Mouse (Mus musculus) mature B cell (primary cell): ENCODE measurements around the gene Rims4.

Experiments
- in situ Hi-C: fragments of 300-500 bp; cut with MboI; formaldehyde crosslinking; loops from 2 replicates; pipeline ENCODE4 v1.14.3; 2019

Gene Rims4

DNA sequence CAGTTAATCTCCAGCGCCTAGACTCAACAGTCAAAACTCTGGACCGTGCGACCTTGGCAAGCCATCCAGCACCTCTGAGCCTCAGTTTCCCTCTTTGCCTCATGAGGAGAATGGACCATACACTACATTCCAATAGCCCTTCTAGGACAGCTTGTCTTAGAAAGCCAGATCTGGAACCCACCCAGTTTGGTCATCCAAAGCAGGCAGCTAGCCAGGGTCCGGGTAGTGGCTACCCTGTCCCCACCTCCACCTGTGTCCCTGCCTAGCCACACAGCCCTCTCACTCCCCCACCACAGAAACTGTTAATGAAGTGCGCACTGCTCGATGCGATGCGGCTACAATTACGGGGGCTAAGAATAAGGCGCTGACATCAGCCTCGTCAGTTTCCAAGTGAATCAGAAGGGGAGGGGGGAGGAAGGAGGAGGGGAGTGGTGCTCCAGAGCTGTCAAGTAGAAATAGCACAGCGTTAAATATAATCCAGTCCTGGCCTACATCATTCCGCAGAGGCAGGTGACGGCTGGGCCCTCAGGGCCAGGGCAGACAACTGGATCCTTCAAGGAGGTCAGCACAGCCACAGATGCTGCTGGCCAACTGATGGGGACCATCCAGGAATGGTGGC, 6.5 kb downstream of the Rims4 start:
- in situ Hi-C loops, result no loop called here

DNA sequence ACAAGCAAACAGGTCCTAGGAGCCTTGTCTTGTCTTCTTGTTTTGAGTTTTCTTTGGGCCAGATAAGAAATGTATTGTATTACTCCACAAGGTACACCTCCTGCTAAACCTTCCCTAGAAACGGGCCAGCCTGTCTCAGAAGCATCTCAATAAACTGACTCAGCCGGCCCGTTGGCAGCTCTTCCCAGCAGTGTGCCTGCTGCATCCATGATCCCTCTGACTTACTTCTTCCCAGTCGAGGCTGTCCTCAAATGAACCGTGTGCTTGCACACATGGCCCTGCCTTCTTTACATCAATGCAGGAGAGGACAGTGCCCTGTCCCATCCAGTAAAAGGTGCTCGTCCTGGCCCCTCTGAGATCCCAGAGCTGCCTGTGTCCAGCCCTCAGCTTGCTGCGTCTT, 8.9 kb downstream of the Rims4 start:
- in situ Hi-C loops, result no loop called here

DNA sequence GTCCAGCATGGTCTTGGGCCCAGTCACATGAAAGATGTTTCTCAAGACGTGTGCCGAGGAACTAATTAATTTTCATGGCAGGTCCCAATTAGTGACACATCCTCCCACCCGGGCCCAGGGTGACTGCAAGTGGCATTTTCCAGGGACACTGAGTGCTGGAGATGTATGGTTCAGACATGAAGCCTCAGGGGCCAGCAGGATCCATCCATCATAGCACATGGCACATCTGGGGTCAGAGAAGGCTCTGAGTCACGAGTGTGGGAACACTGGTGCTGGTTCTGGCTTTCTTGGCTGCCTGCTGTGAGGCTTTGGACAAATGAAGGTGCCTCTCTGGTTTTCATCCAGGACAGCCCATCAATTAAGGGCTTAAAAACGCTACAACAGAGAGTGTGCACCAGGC, 11.4 kb downstream of the Rims4 start:
- in situ Hi-C loops, result no loop called here

DNA sequence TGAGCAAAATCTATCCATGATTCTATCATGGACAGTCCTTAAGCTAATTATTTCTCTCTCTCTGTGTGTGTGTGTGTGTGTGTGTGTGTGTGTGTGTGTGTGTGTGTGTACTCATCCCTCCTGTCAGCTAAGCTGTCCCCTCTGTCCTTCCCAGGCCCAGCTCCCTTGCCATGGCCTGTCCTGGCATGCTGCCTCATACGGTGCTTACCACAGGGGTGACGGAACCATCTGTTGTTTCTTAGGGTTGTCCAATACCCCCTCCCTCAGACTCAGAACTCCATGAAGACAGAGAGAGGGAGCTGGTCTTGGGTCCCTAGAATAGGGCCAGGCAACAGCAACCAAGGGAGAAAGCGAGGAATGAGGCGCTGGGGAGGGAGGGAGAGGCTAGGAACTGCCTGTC, 14.2 kb downstream of the Rims4 start:
- in situ Hi-C loops, result no loop called here

DNA sequence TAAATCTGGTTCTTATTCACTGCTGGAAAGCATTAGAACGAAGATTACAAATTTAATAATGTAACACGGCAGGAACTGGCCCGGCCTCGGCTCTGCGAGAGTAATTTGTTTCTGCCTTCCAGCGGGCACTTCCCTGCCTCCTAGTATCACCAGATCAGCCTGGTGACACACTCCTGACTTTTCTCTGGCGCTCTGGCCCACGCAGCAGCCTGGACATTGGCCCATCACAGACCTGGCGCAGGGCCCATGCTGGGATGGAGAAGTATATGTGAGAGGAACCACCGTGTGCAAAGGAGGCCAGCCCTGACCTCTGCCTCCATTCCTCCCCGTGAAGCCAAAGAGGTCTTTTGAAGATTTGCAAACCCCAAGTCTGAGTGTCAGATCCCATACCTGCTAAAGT, 15.0 kb downstream of the Rims4 start:
- in situ Hi-C loops, result no loop called here

DNA sequence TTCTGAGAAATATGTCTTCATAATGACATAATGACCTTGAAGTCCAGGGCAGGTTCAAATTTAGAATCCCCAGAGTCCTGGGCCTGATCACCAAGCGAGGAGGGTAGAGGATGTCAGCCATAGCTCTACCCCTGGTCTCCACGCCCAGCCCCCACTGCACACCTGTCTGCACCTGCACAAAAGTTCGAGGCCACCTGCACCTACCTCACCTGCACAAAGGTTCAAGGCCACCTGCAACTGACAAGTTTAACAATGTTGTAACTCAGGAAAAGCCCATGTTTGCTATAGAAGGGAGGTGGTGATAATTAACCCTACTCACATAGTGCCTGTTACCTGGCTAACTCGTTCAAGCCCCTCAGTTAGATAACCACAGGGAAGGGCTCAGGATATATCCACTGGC, 16.0 kb downstream of the Rims4 start:
- in situ Hi-C loops, result no loop called here

DNA sequence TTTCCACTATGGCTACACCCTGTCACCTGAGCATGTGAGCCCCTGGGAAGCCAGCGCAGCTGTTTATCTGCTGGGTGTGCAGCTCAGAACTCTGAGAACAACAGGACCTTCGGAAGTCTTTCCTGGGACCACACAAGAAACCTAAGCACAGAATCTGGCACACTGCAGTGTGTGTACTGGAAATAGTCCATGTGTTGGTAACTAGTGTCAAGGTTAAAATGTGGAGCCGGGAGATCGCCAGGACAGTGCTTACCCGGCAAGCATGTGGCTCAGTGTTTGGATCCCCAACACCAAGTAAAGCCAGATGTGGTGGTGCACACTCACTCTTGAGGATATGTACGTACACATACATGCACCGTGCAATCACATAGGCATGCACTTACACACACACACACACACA, 17.4 kb downstream of the Rims4 start:
- in situ Hi-C loops, result no loop called here

DNA sequence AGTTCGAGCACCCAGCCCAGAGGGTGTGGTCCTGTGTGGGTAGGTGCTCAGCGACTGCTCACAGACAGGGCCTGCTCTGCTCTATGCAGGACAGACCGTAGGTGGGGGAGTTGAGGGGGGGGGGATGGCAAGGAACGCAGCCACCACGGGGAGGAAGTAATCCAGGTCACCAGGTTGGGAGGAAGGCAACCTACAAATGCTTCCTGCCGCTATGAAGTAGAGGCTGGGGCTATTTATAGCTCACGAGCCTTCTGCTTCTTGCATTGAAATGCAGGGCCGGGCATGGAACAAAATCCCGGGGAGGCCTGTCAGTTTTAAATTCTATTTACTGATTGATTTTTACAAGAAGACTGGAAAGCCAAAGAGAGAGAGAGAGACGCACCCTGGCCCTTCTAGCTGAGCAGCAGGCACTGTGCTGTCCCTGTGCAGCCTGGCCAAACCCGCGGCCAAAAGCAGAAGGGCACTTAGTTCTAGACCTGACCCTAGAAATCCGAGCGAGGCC, 18.5 kb downstream of the Rims4 start:
- in situ Hi-C loops, result no loop called here

DNA sequence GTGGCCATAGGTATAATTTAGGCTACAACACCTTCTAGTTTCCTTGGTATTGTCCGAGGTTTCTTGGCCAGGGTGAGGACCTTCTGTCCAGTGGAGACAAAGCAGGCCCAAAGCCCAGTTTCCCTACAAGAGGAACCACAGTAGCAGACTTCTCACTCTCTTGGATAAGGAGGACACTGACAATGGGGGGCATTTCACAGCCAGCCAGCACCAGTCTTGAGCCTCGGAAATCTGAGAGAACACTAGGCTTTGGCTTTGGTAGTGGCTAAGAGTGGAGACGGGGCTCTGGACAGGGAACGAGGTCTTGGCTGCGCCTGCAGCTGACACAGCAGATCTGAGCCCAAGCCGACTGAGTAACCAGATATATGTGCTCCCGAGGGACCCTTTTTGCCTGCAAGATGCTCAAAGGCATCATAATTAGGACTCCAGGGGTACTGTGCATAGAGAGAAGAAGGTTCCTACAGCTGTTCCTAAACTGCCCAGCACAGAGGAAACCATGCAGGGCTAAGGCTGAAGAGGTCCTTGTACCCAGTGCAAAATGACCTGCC, 20.4 kb downstream of the Rims4 start:
- in situ Hi-C loops, result no loop called here

DNA sequence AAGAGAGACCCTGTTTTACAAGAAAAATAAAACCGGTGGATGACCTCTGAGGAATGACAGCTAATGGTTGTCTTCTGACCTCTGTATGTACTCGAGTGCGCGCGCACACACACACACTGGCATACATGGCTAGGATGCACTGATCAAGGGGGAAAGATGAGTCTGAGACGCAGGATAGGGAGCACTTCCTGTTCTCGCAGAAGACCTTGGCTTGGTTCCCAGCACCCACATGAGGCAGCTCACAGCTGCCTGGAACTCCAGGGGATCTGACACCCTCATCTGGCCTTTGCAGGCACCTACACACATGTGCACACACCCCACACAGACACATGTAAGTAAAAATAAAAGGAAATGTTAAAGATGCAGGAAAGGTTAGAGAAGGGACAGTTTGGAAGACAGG, 21.5 kb downstream of the Rims4 start:
- in situ Hi-C loops, result no loop called here

DNA sequence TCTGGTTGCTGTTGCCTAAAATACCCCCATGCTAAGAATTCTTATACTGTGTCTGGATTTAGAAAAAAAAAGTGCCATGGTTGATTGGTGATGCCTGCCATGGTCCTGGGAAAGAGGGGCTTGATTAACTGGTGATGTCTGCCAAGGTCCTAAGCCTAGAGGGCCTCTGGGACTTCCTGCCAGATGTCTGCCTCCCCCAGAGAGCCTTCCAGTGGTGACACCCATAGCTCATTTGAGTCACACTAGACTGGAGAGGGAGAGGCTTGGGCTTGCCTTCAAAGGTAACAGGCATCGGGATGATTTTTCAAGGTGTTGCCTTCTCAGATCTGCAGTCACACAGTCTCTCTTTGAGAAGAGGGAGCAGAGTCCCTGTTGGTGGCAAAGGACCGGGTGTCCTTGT, 23.3 kb downstream of the Rims4 start:
- in situ Hi-C loops, result no loop called here

DNA sequence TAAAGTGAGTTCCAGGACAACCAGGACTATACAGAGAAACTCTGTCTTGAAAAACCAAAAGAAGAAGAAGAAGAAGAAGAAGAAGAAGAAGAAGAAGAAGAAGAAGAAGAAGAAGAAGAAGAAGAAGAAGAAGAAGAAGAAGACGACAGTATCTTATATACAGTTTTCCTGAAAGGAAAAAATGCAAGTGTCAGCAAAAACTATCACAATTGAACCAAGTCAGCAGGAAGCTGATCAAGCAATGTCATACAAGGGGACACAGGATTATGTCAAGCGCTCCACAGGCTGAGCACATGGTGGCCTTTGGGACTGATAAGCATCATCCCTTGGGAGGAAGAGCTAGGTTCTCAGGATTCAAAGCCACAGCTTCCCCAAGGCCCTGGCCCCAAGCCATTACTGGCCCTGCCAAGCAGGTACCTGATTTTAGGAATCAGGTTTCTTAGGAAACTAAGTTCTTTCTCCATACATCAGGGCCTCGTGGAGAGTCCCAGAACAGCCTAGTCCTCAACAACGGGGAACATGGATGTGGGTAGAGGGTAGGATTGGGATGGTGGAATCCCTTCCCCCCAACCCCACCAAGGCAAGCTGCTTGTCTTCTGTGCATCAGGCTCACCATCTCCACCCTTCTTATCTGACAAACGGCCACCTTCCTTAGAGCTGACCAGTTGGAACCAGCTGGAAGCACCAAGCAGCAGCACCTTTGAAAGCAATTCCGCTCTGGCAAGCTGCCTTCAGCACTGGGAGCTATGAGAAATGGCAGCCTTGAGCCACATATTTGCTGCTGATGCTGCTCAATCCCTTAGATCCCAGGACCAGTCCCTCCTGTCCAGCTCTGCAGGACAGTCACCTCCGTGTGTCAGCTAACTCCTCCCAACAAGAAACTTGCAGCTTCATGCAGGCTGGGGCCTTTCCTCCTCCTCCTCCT, 24.8 kb downstream of the Rims4 start:
- in situ Hi-C loops, result no loop called here

DNA sequence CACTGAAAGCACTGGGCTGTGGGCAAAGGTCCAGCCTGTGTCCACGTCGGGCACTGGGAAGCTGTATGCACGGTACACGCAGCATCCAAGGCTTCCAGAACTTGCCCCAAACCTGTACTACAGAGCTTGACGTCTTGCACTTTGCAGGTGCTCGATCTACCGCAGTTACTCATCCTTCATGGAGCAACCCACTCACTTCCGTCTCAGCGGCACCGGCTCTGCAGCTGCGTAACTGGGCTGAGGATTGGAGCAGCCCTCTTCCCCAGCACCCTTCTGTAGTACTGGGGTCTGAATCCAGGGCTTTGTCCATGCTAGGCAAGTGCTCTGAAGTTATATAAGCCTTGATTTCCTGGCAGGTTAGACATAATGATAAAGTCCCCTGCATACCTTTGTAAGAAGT, 27.2 kb downstream of the Rims4 start:
- in situ Hi-C loops, result no loop called here

DNA sequence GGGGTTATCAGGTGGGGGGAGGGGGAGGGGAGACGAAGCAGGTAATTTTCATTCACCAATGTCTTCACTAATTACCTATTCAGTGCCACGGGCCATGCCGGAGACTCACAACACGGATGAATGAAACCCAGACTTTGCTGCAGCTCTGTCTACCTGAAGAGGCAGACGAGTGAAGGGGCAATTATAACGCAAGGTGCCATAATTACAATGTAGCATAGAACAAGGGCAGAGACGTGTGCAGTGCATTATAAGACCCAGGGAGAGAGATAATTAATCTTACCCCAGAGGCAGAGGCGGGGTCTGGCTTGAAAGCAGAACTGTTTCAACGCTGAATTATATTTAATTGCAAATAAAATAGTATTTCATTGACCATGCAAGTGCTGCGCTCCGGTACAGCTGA, 27.9 kb downstream of the Rims4 start:
- in situ Hi-C loops, result no loop called here

DNA sequence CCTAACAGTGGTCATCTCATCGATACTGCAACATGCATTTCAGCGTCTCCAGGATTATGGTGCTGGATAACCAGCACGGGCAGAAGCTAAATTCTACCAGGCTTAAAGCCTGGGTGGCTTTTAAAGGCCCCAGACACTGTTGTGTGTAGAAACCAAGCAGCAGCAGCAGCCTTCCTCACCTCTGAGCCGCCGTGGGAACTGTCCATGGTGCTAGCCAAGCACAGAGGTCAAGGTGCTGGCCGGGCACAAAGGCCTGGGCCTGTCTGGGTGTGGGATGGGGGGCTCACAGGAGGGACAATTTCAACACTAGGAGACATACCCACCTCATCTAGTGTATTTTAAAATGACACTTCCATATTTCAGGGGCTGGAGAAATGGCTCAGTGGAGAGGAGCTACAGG, 29.1 kb downstream of the Rims4 start:
- in situ Hi-C loops, result no loop called here

DNA sequence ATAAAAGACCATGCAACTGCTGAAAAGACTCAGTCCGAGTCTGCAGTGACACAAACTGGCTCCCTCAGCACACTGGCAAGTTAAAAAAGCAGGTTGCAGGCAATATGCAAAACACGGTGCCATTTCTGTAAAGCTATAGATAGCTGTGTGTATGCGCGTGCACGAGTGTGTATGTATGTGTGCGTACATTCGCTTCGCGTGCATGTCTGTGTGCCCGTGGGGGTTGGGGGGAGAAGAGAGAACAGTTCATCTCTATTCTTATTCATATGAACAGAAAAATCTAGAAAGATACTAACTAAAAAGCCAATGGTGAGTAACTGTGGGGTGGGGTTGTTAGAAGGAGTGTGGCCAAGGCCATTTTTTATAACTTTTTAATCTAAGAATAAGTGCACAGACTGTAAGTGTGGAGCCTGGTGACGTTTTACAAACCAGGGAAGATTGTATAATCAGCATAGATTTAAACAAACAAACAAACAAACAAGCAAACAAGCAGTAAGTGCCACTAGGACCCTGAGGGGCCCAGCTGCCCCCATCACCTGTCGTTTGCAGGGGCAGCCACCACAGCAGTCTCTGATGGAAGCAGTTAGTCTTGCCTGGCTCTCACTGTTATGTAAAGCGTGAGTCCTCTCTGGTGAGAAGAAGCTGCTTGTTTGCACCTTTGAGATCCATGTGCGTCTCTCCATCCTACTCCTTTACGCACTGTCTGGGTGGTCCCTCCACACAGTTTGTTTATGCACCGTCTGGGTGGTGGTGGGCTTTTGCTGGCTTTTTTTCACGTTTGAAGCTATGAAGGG, 35.4 kb downstream of the Rims4 start:
- in situ Hi-C loops, result no loop called here

DNA sequence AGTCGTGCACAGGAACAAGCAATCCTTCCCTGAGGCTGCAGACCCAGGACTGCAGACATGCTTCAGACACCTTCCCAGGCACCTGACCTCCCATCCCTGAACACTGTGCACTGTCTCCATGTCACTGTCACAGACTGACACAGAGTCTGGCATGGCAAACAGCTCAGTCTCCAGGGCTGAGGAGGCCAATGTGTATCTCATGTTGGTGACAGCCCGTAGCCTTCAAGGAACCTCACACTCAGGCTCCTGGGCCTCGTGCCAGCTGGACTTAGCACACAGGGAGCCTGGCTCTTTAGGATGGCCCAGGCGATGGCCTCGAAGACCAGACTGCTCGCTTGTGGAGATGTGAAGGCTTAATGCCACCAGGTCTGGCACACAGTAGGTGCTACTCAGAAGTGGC, 37.6 kb downstream of the Rims4 start:
- in situ Hi-C loops, result no loop called here

DNA sequence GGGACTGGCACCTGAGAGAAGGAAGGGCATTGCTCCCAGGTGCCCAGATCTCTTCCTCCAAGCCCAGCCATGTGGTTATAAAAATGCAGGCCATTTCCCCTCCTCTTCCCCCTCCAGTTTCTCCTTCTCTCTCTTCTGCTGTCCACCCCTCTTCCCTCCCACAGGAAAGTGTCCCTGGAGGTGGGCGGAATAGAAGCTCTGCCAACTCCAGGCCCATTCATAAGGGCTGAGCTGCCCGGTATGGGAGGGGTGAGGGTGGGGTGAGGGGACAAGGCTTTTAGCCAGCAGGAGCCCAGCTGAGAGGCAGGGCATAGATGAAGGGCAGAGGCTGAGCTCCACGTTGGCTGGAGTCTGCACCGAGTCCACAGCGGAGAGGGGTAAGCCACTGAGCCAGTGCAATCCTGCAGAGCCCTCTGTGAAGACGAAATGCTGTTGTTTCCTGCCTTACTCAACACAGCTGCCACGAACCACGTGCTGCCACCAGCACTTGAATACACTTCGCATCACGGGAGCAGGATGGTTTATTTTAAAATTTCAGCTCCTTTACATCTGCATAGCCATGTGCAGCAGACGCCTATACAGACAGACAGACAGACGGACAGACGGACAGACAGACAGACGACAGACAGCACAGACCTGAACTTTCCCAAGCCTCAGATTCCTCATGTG, 41.5 kb downstream of the Rims4 start:
- in situ Hi-C loops, result no loop called here

DNA sequence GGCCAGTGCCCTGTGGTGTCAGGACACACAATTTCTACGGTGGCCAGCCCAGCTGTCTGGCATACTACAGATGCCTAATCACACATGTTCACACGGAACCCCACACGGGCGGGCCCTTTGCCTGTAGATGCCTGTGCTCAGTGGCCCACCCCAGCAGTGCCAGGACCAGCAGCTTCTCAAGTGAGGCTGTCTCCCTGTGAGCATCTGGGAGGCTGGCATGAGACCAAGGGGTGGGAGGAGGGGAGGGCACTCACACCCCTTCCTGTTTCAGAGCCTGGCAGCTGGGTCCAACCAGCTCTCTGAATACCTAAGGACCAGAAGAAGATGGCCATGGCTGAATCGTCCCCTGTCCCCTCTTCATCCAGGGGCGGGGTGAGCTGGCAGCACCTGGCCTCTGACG, 43.0 kb downstream of the Rims4 start:
- in situ Hi-C loops, result no loop called here

DNA sequence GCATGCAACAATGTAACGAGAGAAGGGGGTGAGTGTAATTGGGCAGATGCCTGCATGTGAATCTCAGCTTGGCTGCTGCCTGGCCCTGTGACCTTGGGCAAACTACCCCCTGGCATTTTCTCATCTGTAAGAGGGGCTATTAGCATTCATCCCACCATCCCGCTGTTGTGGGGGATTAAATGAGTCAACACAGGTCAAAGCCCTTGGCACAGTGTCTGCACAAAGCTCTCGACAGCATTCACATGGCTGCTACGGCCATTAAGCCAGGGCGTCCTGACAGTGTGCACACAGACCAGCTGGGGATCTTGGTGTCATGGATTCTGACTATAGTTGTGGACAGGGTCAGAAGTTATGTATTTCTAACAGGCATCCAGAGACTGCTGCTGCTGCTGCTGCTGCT, 43.6 kb downstream of the Rims4 start:
- in situ Hi-C loops, result no loop called here

DNA sequence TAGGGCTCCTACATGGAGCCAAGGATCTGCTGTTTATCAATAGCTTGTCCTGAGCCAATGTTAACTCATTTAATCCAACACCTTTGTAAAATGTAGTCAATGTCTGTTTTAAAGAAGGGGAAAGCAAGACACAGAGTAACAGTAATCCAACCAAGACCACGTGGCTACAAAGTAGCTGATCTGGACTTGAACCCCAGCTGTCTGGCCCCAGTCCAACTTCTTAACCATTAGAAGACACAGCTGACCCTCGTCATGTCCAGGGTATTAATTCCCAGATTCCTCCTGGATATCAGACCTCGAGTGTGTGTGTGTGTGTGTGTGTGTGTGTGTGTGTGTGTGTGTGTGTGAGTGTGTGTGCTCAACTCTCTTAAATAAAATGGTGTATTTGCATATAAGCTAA, 46.6 kb downstream of the Rims4 start:
- in situ Hi-C loops, result no loop called here

DNA sequence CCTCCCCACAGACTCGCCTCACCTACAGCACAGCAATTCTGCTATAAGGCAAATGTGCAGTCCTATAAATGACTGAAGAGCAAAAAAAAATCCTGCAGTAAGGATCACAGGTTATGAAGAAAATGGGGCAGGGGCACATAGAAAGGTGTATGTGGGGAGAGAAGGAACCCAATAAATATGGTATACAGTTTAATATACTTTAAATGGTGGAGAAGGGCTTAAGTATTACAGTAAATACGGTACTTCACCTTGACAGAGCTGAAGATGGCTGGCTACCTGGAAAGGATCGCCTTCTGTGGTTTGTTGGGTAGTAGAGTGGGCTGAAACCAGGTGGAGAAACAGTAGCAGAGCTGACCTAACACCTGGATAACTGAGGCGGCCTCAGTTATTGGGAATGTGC, 47.2 kb downstream of the Rims4 start:
- in situ Hi-C loops, result no loop called here
